Mouse (Mus musculus): ENCODE data around the gene Vwc2.

Gene Vwc2

DNA sequence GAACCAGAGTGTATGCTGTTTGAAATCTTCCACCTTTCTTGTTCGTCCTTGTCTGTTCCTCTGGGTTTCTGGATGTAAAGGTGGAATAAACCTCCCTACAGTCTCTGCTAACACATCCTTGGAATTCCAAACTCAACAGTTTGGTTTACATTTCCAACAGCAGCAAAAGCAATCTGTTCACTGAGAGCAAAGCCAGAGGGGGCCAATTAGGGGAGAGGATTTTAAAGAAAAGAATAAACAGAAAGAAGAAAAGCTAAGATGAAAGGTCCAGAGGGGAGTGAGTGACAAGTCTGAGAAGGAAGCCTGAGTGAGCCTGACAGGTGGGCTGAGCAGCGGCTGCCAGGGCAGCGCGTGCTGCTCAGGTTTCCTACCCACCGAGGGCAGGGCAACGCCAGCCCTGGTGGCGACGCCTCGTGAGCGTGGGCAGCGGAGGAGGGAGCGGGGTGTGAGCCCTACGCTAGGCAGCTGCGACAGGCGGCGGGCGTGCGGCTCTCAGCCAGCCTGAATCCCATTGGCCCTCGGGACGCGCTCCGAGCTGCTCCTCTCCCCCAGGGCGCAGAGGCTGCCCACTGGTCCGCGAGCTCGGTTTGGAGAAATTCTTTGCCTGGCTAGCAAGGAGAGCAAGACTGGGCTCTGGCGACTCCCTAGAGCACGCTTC lies at the start of gene Vwc2:
Vwc2 (plus strand) TSS at position 648 of the 658 bp plus-strand sequence.
- DNase-seq, result no peak

DNA sequence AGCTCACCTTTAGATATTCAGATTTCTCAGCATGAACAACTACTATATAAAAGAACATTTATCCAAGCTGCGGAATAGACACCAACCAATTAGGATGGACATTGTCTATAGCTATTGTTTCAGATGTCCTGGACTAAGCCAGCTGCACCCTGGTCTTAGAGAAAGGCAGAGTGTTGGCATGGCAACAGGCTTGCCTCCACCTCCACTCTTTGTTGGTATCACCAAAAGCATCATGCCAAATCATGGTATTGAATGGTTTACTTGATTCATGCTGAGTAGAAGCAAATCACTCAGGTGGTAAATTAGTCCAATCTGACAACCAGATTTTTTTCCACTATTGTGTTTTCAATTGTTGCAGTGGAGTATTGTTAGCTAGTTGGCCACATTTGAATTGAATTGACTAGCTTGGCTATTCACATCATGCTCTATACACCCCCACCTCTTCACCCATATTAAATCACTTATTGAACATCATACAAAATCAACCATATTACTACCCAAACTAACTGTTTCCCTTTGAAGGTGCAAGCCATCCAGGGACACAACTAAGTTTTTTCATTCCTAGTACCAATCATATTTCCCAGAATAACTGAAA lies 25.8 kb upstream of the Vwc2 start:
- DNase-seq, result no peak

DNA sequence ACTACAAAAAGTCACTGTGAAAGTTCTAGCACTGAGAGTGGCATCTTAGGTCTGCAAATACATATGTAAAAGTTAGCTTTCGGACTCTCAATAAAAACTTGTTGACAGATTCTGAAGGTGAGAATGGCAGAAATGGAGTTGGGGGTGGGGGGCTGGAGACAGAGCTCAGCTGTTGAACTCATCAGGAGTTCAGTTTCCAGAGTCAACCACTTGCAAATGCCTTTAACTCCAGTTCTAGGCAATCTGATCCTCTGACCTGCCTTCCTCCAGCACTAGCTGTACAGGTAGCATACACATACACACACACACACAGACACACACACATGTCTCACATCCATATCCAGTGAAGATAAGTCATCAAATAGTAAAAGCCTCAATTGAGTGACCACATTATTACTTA lies 16.4 kb upstream of the Vwc2 start:
- DNase-seq, result no peak

DNA sequence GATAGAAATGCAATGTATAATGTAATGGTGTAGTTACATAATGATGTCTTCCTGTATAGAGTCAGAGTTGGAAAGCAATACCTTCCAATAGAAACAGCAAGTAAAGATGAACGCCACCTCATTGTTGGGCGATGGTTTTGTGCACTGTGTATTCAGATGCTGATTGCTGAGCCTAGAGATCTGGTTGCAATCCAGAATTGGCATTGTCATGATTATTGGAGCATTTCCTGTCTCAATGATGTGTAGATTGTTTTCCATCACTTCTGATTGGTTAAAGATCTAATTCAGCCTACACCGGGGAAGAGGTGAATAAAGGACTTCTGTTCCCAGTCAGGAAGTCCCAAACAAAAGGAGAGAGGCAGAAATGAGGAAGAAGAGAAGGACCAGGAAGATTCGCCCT lies 15.7 kb upstream of the Vwc2 start:
- no peak for DNase-seq

DNA sequence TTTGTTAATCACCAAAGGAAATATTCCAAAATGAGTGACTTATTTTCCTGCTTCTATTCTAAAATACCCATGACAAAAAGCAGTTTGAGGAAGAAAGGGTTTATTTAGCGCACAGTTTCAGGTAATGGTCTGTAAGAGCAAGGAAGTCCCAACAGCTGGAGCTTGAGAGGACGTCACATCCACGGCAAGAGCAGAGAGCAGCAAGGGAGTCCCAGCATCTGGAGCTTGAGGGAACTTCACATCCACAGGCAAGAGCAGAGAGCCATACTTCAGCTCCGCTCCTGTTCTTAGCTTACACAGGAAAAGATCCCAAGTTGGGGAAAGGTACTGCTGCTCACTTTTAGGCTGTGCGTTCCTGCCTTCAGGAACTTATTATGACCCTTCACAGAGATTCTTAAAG lies 15.0 kb upstream of the Vwc2 start:
- DNase-seq, result no peak

DNA sequence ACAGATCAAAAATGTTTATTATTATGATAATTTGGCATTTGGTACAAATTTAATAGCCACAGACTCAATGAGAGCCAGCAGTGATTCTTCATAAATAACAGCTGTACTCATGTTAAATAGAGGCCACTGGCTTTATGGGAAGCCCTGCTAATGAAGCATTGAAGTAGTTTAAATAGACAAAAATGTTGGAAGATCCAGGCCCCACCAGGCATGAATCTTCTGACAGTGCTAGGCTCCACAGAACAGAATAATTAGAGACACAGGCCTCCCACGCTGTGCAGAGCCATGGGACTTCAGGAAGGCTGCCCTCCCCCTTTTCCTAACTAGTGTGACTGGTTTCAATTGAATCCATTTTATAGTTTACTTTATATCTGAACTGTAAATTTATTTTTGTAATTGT lies 11.8 kb upstream of the Vwc2 start:
- DNase-seq, result no peak

DNA sequence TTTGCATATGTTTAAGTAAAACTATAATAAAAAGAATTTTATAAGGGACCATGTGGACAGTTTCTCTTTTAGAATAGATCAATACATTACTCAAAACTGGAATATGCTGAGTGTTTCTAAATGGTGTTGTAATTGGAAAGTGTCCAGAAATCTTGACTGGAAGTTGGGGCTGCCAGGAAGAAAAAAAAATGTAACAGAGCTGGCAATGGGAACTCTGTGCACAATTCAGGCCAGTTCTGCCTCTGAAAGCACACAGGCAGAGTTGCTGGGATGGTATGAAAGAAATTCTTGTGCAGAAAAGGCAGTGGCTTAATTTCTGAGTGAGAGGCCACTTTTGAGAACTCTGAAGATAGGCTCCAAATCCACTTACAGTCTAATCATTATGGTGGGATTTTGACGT lies 11.4 kb upstream of the Vwc2 start:
- no peak for DNase-seq

DNA sequence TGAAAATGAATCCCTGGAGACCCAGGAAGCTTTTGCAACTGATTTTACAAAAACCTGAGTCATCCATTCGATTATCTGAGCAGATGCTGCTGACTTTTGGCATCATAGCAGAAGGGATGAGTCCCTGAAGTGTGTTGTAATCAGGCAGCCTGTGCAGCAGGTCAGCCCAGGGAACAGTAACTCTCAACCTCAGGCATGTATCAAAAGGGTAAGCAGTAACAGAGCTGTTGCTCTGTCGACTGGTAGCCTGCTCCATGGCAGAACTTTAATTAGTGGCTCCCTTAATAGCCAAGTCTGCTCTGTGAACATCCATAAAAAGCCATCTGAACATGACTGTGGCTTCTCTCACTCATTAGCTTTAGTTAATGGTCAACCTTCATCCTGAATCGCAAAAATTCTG lies 5.1 kb upstream of the Vwc2 start:
- DNase-seq, result no peak

DNA sequence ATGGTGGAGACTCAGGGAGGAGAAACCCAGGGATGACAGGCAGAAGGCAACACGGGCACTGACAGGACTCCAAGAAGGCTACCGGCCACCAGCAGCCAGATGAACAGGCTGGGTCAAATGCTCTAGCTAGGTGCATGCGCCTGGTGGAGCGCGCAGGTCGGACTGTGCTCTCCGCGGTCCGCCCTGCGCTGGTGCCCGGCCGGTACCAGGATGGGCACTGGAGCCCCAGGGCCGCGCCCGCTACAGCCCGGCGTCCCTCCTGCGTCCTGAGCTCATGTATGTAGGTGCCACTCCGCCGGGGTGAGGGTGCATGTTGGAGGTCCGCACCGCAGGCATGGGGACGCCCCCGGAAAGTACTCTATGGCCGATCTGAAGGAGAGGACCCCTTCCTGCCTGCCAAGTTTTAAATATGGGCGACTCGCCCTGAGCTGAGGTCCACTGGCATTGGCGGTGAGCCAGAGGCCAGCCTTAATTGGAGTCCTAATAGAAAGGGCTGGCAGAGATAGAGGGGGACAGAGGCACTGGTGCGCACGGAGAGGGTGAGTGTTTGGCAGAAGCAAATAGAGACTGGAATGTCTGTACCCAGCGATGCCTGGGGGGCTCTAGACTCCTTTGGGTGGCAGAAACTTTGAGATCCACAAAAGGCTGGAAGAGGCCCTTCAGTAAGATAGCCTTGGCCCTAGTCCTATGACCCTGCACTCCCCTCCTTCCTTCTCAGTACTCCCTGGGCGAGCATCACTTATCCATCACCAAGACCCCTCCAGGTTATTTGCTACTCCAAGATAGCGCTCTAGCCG lies 409 bp downstream of the Vwc2 start:
- no peak for DNase-seq

DNA sequence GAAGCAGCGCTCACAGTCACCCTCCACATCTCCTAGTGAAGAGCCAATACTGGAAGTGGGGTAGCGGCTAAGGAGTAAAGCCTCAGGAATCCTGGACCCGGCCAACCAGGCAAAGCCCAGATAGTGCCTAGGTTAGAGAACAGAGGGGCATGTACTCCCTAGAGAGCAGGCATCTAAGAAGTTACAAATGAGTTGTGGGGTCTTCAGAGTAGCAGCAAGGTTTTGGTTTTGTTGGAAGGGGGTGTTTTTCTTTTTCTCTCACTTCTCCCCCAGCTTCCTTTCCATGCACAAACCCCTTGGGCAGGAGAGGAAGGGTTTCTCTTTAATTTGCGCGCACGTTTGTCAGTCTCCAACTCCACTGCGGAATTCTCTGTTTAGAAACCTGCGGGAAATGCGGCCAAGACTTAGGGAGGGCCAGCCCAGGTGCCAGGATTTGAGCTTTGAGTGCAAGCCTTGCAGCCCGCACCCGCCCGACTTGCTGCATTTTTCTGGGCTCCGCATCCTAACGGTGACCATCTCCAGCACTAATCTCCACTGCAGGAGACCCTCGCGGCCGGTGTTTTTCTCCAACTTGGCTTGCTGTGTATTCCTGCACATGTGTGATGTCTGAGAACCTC lies 1.1 kb downstream of the Vwc2 start:
- no peak for DNase-seq

DNA sequence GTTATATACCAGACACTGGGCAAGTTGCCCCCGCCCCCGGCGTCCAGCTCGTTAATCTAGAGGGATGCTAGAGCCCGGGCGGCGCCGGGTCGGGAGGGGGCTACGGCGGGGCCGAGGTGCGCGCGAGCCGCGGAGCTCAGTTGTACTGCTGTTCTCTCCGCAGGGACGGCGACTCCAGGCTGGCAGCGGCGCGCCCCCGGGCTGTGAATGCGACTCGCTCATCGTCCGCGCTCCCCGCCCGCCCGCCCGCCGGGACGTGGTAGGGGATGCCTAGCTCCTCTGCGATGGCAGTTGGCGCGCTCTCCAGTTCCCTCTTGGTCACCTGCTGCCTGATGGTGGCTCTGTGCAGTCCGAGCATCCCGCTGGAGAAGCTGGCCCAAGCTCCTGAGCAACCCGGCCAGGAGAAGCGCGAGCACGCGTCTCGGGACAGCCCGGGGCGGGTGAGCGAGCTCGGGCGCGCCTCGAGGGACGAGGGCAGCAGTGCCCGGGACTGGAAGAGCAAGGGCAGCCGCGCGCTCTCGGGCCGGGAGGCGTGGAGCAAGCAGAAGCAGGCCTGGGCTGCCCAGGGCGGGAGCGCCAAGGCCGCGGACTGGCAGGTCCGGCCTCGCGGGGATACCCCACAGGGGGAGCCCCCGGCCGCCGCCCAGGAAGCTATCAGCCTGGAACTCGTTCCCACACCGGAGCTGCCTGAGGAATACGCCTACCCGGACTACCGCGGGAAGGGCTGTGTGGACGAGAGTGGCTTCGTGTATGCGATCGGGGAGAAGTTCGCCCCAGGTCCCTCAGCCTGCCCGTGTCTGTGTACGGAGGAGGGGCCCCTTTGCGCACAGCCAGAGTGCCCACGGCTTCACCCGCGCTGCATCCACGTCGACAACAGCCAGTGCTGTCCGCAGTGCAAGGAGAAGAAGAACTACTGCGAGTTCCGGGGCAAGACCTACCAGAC lies 1.9 kb downstream of the Vwc2 start:
- DNase-seq, result no peak

DNA sequence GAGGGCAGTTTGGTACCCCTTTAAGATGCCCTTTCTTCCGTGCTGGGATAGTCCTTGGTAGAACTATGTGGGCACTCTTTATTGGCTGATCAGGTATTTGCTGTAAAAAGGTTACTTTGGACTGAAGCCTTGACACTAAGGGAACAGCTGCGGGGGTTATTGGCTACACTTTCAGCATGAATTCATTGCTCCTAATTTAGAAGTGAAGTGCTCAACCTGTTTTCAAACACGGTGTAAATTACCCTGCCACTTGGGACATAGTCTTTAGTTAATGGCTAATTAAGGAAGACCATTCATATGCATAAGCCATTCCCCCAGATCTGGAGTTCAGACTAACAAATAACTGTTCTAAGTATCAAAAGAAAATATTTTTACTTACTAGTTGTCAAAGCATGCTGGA lies 2.7 kb downstream of the Vwc2 start:
- no peak for DNase-seq

DNA sequence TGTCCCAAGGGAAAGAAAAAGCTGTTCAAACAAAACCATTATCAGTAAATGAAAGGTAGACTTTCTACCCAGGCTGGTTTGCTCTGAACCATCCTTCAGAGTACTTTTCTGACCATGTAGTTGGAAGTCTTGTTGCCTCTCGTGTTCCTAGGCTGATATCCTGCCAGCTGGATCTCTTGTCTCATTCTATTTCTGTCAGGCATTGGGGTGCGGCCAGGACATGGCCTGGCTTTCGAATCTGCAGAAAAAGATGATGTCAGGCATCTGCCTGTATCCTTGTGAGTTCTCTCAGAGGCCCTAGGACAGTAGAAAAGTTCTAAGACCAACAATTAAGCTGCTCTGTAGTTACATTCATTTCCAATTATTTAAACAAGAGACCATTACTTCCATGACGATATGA lies 8.8 kb downstream of the Vwc2 start:
- DNase-seq, result no peak

DNA sequence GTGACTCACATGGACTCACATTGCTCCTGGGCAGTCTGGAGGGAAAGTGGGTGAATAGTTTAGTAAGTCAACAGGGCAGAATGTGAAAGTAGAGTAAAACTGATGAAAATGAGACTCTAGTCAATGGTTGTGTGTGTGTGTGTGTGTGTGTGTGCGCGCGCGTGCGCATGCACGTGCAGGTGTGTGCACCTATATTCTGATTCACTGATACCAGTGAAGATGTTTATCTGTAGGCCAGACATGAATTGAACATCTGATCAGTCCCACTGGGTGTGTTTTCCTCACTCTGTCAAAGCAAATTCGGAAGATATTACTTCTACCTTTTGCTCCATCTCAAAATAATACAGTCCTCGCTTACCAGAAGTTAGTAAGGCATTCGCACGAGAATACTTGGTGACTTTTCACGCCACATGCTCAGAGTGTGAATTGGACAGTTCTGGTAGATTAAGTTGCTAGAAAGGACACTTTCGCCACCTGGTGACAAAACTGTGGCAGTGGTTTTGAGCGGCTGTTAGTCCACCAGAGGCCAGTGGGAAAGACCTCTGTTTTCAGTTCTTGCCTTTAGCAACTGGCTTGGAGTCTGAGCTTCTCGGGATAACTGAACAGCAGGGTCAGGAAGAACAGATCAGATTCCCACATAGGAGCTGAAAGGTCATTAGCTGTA lies 17.5 kb downstream of the Vwc2 start:
- peak; percentile 6 for DNase-seq

DNA sequence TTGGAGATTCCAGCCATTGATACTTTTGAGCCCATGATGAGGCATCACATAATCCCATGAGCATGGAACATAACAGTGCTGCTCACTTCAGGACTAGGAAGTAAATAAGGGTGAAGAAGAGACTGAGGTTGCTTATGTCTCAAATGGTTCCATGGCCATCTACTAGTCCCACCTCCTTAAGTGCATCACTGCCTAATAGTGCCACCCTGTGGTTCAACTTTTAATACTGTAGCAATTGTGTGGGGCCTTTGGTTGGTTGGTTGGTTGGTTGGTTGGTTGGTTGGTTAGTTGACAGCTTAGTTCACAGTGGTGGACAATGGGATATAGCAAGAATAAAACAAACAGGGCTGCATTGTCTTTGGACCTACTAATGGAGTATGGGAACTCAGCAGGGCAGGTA lies 26.6 kb downstream of the Vwc2 start:
- no peak for DNase-seq

DNA sequence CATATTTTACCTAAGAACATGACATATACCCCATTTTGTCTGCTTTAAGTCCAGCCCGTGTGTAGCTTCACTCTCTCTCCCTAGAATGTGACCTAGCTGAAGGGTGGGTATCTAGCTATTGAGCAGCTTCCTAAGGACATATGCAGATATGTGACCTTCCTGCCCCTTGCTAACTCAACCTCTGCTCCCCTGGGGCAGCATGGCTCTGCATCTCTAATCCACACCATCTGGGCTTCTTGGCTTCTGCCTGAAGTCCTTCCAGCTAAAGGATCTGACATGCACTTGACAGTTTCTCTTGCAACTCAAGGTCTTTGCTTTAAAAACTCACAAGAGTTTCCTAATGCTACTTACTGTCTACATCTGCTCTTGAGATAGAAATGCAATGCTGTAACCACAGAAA lies 38.7 kb downstream of the Vwc2 start:
- DNase-seq, result no peak

DNA sequence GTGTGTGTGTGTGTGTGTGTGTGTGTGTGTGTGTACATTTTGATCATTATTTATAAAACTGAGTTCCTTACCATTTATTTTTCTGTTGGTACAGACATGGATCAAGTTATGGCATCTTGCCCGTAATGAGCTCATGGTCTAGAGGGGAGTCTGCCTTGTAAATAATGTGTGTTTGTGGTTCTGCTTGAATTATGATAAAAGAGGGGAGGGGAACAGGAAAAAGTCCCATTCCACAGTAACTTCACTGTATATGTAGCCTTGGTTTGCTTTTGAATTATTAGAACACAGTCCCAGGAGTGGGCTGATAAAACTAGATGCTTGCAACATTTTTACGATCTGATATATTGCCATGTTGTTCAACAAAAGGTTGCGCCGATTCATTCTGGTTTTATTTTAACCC lies 57.4 kb downstream of the Vwc2 start:
- no peak for DNase-seq

DNA sequence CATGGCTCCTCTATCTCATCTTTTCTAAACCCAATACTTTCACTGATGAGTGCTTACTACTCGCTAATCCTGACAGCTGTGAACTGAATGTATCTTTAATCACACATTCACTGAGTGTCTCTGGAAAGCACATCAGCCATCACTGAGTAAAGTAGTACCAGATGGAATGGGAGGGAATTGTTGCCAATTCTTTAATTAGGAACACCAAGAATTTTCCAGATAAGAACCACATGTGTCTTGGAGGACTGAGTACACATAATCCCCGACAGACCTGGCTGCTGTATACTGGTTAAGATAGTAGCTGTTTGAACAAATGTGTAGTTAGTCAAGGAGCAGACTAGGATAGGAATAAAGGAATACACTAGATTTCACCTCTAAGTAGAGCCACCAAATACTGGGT lies 61.2 kb downstream of the Vwc2 start:
- no peak for DNase-seq

DNA sequence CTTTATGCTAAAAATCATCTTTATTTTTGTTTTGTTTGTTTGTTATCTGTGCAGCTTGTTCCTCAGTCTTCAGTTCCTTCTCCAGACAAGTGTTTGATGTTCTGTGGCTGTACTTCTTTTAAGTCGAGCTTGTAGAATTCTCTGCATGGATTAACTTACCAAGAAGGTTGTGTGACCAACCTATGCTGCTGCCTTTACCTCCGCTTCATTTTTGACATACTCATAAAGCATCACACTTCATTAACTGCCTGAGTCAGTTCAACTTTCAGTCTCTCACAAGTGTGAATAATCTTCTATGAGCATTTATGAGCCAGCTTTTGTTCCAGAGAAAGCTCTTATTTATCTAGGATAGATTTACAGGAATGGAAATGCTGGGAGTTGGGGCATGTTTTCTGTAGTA lies 68.7 kb downstream of the Vwc2 start:
- DNase-seq, result no peak

DNA sequence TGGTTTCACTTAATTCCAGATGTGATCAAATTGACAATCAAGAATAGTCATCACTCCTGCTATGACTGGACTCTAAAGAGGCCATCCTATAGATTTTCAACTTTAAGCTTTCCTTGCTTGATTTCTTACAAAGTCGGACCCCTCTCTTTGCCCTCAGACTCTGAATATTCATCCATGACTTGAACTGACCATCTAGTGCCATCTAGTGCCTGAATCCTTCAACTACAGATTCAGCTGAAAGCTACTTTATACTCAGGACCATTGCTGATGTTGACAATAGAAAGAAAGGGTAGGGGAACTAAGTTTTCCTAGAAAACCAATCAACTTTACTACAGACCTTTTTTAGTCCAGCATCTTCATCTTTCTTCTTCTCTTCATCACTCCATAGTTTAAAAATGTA lies 109.1 kb downstream of the Vwc2 start:
- DNase-seq, result no peak

DNA sequence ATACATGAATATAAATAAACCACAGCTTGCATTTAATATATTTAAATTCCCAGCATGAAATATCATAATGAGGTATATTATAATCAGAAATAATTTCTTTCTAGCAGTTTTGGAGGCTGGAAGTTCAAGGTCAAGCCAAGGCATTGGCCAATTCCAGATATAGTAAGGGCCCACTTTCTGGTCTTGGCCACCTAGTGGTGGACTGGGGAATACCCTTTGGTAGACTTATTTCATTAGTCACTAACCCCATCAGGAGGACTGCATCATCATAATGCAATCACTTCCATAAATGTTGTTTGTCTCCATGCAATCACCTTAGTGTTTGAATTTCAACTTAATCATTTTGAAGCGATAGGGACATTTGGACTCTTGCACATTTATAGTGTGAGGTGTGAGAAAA lies 125.3 kb downstream of the Vwc2 start:
- DNase-seq, result no peak

DNA sequence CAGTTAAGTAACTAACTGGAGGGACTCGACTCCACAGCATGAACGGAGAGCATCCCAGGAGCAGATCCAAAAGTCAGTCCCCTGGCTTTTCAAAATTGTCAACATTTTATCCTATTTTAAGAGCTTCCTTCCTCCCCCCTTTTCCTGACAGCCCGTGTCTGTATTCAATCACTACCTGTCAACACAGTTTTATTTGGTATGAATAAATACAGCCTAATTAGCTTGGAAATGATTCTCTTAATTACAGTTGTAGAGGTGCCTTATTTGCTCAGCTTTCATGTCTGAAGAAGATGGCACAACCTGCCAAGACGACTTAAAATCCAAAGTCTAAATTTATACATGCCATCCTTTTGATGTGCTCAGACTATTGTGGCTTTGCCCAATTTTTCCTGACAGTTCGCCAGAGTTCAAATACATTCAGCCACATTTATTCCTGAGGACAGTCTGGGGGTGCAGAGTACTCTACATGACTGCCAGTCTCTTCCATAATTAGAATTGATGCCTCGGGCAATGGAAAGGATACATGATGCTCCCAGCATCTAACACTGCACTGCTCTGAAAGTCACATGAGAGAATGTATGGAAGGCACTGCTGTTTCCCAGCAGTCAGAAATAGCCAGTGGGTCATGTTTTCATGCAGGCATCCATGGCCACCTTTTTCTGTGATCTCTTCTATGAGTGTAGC lies 128.8 kb downstream of the Vwc2 start:
- DNase-seq, result no peak
